Mouse (Mus musculus) ovary, postnatal 14 days (tissue): ENCODE data around the gene Cntn1.

Experiments
- DNase-seq: peaks from one replicate; pipeline ENCODE4 v3.0.0; 2022; ENCODE audit warnings: low spot score

The Cntn1 gene

DNA sequence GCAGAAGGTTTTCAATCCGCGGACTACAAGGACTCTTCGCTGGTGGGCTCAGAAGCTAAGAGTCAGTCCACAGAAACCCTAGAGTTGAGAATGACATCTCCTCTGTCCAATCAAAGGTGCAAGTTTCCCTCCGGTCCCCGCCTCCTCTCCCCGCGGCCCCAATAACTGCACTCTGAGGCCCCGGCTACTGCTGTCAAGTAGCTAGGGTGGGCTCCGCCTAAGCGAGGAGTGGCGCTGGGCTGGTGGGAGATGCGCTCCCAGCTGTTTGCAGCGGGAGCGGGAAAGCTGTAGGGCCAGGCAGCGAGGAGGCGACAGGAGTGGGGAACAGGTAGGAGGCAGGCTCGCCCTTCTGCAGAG lies at the start of gene Cntn1:
TSS of gene Cntn1 (plus strand) at position 170 of the 357 bp plus-strand sequence.
- DNase-seq: peak; percentile 39

DNA sequence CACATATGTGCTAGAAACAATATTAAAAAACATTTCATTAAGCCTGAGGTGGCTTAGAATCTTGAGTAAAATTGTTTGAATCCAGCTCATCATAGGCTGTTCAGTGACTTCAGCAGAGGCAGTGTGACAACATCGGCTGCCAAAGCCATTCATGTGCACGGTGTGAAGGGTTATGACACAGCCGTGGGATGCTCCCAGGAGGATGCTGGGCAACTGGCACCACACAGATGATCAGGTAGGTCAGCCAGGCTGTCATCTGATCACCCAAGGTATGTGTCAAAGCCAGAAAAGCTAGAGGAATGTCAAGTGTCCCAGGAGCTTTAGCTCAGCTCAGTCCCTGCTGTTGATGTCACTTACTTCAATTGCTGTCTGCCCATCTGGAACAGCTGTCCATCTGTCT lies 49.5 kb upstream of the Cntn1 start:
- no peak for DNase-seq

DNA sequence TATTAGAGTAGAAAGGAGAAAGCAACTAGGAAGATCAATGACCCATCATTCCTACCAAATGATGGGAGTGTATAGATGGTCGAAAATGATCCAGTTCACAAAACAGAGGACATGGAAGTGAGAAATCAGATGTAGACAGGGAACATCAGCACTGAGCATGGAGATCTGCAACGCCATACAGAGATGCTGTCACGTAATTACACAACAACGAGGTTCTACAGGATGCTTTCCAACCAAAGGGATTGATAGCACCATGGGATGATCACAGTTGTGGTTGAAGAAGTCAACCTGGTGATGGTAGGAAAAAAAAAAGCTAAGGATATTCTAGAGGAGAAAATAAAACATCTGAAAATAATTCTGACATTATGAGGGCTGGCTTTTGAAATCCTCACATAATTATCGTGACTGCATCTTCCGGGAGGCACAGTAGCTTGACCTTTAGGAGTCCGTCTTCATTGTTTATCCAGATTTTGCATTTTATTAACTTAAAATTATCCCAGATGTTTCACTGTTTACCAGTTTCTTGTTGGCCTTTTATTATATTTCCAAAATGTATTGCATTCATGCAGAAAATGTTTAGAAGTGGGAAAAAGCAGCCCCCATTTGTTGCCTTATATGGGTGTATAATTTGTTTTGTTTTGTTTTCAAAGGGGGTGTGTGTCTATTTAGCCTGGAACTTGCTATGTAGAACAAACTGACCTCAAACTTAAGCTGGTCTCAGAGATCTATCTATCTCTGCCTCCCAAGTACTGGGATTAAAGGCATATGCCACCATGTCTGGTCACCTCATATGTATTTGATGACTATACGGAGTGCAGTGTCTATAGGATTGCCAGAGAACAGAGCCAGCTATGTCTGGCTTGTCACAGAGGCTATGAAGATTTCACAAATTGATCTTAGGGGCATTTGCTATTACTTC lies 38.5 kb upstream of the Cntn1 start:
- no peak for DNase-seq

DNA sequence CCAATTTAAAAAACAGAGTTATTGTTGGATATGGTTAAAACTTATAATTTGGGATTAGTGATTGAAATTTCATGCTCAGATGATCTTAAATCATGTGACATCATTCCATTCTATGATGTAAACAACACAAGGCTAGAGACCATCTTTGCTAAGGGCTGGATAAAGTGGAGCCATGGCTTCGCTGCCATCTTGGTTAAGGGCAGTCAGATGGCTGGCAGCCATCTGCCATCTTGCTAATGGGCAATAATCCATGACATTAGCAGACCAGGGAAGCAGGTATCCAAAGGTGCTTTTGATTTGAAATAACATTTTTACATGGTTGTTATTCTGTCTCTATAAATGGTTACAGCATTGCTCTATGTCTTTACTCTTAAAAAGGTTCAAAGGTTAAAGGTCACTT lies 16.9 kb upstream of the Cntn1 start:
- no peak for DNase-seq

DNA sequence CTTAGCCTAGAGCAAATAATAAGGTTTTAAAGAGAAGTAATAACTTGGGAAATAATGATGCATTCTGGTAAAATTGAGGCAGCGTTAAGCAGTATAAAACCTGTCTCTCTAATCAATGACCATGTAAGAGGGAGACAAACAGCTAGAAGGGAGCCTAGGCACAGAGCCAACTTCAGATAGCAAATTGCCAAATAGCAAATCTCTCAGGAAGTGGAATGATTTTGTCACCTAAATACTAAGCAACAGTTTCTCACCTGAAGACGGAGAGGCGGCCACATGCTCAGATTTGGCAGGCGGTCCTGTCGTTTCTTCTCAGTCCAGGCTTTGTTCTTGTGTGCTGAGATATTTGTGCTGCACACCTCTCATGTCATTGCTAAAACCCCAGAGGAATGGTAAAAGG lies 8.4 kb upstream of the Cntn1 start:
- DNase-seq: no peak

DNA sequence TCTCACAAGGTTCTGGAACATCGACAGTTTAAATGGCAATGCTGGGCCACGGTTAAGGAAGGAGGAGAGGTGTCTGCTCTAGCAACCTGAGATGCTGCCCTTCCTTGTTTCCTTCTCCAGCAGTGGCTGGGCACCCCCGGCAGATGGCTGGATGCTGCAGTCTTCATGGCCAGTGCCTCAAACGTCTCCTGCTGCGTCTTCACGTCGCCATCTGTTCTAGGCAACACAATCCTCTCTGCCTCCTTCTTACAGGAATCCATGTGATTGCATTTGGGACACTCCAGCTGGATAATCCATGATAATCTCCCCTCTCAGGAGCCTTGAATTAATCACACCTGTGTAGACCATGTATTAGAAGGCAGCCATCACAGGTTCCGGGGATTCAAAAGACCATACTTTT lies 4.9 kb upstream of the Cntn1 start:
- DNase-seq: no peak

DNA sequence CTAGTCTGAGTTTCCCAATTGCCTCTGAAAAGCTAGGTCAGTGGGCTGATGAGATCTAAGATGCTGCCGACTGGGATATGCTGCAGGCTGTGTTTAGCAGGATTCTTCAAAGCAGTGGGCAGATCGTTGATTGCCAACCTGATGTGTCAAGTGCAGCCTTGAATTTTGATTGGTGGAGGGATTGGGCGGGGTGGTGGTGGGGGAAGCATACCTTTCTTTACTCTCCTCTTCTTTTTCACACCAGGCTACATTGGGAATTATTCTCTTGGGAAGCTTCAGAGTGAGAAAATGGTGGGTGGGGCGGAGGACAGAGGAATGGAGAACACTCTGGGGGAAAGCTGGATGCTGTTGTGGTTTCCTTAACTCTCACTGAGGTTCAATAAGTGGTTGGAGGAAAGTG lies 2.9 kb upstream of the Cntn1 start:
- no peak for DNase-seq

DNA sequence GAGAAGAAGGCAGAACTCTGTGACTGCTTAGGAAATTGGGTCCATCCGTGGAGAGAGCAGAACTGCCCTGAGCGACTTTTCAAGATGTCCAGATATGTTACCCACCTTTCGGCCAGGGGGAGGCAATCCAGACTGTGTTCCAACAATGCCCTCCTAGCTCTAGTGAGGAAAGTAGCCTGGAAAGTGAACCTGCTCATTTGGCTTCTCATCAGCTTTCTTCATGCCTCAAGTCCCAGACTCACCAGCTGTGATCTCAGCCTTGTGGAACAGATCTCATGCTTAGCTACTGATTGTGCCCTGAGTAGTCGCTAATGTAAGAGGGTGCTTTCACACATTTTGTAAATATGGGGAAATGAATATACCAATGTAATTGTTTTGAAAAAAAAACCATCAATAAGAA lies 2.4 kb upstream of the Cntn1 start:
- no peak for DNase-seq

DNA sequence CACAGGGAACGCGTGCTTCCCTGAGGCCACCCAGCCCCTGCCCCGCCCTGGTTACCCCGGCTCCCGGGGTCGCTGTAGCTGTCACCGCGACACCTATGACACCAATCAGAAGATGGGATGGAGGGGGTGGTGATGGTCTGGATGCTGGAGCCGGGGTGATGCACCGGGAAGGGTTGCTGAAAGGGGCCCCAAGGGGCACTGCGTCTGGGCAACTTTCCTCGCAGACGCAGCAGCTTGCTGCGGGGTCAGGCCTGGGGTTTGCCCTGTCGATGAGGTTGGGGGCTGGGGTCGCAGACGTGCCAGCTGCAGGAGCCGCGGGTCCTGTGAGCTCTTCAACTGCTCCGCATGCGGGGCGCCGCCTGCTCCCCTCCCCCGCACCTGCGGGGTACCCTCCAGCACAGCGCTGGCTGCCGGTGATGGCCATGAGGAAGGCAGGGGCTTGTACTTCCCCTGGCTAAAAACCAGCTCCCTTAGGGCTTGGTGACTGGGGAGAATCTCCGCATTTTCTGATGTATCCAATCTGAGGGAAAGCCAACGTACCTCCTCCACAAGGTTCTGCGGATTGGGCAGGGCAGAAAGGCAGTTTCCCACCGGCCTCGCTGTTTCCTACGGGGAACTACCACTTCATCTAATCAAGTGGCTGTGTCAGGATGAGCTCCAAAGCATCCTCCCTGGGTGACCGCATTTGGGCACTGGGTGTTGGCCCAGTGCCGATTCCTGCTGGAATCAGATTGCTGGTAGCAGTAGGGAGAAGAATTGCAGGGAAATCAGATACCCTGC lies 578 bp downstream of the Cntn1 start:
- peak; percentile 0 for DNase-seq

DNA sequence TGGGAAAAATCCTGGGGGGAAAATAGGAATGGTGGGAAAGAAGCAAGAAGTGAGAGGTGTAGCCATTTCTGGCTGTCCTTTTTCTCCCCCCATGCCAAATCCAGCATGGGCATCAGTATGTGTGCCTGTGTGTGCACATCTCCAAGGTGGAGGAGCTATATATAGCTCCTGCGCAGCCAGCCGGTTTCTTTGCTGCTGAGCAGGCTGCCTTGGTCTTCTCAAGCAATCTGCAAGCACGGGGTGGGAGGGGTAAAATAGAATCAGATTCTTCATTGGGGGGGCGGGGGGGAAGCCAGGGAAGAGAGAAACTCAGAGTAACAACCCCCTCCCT lies 1.1 kb downstream of the Cntn1 start:
- no peak for DNase-seq

DNA sequence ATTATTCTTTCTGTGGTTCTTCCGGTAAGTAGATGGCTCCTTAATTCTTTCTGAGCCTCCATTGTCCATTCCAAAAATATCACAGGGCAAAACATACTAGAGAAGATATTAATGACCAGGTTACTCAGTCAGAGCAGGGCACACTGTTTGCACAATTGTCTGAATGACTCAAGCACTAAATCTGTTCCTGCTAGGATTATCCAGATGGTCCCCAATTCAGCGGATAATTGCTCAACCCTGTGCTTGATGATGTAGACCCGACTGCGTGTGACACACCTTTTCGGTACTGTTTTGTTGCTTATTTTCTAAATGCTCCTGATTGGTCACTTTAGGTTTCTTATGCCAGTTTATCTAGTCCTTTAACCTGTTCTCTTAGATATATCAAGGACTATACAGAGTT lies 6.6 kb downstream of the Cntn1 start:
- no peak for DNase-seq

DNA sequence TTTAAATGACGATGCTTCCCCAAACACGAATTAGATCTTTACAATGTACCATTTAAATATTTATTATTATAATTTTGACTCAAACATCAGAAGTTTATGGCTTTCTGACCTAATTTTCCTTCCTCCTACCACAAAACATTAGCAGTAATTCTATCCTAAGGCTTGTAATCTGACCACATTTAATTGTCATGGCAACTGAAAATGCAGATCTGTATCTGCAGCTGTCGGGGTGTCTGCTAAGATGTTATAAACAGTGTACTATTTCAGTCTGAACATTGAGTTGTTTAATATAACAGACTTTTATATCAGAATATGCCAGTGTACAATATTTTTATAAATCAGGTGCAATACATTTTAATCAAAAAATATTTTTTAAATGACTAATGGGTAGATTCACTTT lies 10.0 kb downstream of the Cntn1 start:
- DNase-seq: no peak

DNA sequence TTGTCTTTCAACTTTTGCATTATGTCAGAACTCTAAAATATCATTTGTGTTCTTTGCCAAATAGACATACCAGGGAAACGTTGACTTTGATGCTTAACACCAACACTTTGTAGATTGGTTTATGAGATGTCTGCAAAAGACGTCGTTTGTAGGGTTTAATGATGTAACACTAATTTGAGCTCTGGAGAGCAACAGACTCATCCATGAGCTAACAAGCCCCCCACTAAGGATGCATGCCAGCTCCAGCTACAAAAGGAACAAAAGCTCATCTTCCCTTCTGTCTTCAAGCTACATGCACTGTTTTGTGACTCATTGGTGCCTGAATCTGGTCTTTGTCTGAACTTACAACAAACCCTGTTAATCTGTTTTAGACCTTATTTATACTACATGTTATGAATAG lies 28.5 kb downstream of the Cntn1 start:
- no peak for DNase-seq

DNA sequence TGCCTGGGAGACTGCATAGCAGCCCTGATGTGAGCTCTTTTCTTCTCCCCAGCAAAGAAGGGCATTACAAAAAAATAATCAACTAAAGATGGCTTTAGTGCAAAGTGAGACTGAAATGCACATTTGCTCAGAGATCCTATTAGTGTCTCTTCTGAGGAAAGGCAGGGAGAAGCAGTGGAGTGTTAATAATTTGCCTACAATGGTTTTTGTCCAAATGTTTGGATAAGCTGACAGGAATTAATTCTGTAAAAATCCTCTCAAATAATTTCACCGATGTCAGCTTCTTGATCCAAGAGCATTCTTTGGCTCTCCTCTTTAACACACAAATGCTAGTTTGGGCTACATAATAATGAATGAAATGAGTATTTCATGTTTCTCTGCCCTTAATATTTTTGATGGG lies 34.9 kb downstream of the Cntn1 start:
- no peak for DNase-seq

DNA sequence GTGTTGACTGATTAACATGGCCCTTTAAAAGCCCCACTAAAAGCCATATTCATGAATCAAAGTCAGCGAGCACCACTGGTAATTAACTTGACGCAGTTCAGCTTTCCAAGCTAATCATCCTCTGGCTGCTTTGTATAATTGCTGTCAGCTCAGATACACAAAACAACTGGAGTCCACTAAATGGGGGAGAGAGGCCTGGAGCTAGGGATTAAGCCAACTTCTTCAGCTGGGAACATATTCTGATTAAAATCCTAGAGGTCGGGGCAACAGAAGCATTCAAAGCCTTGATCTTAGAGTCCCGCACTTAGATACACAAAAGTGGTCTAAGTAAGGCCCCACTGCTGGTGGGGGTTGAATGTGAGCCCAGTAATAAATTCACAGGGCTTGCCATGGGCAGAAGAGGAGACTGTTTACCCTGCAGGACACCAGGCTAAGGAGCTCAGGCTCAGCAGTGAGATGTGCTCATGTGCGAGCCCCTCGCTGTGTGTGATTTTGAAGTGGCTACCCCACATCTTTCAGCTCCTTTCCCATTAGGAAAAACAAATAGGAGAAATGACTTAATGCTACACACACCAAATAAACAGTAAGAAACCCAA lies 36.8 kb downstream of the Cntn1 start:
- no peak for DNase-seq

DNA sequence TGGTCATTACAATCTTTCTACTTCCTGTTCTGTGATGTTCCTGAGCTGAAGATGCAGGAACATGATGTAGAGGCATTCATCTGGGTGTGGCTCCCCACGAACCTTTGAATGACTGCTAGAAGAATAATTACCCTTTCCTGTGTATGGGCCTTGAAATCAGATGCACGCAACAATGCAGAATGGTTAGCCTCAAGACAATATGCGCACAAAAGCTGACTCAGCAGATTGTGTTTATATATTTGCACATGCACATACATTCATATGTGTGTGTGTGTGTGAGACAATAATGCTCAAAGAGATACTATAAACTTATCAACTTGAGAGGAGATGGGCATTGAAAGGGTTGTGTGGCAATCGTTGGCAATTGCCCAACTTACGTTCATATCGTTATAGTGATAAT lies 39.8 kb downstream of the Cntn1 start:
- DNase-seq: no peak

DNA sequence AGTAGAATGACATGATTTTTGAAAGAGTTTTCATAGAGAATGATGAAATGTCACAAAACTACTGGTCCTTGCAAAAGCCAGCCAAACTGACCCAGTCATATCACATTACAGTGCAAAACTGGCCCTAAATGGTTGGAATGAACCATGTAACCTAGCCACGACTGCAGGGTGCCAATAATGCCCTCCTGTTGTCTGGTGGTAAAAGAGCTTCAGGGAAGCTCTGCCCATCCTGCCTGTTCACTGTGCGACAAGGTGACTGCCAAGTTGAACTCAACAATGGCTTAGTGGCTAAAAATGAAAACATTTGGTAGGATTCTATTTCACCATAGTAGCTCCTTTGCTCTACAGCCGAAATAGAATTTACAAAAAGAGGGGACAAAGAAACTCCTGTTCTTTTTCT lies 41.1 kb downstream of the Cntn1 start:
- no peak for DNase-seq

DNA sequence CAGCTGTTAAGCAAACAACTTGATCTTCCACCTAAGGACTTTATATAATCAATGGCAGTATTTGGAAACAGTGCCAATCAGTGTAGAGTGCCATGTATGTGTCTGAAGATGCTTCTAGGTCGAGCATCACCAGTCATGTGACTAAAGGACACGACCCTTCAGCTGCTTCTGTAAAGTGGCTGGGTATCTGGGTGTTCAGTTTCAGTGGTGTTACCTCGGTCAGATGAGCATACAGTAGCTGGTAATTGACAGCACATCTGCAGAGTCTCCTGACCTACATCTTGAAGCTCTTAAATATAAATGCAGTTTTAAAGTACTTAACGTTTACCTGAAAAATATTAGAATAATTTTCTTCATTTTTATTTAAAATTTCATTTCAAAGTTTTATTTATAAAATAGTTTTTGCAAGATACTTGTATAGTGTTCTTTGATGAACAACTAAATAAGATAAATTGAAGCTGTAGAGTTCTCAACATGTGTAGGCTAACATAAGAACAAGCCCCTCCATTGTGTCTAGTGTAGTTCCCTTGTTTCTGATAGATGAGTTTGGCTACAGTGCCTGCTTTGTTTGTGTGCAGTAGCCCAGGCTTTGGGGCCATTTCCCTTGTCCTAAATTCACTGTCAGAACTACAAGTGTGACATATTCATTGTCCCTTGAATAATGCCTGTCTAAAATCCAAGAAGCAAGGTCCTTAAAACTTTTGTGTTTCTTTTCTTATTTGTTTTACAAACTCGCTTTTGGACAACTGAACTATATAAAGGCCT lies 48.6 kb downstream of the Cntn1 start:
- DNase-seq: no peak

DNA sequence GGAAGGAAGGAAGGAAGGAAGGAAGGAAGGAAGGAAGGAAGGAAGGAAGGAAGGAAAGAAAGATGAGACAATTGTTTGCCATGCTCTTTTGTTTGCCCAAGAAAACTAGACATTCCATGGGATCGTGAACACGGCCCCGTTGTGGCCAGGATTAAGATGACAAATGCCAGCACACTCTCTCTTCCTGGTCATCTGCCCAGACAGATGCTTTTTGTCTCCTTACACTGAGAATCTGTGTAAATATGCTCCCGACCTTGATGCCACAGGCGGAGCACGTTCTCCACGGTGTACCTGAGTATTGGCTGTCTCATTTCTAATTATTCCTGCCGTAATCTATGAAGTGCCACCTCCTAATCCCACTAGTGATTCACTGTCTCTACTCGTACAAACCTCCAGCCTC lies 51.0 kb downstream of the Cntn1 start:
- no peak for DNase-seq

DNA sequence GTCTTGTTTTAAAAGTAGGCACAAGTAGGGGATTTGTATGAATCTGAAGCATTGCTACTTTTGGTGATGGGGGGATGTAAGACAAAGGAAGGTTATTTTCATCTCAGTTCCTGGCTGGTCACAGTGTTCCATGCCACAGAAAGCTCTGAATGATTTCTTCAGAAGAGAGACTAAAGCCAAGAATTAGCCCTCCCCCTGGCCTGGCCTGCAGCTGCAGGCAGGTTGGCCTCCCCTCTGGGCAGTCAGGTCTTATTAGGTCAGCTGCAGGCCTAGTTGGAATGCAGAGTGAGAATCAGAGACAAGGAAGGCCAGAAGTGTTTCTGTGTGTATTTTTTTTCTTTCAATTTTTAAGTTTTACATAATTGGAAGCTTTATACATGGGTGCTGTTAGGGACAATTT lies 61.5 kb downstream of the Cntn1 start:
- no peak for DNase-seq

DNA sequence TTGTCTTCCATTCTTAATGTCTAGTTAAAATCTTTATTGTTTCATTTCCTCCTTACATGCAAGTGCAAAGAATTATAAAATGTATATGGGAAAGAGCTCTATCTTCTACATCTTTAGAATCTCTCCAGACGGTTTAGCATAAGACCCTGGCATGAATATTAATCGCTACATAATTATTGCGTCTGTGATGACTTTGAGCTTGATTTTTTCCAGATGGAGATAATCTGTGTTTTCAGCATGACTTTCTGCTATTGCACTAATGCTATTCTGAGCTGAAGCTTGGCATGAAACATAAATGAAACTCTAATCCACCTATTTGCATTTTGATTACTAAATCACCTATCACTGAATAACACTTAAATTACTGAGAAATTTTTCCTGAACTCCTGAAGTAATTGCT lies 82.0 kb downstream of the Cntn1 start:
- no peak for DNase-seq

DNA sequence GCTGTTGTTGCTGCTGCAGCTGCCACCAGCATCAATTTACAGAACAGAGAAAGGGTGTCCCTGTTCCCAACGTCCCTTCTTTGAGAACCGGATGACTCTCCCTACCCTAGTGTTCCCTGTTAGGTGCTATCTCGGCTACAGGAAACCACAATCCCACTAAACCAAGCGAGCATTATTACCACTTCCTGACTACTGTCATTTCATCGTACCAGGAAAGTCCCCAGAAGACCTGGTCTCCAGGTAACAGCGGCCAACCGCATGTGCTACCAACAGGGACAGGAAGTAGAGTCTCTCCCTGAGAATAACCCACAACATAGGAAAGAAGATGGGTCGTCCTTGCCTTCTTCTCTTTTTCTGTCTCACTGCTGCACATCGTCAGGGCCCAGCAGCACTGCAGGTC lies 83.3 kb downstream of the Cntn1 start:
- DNase-seq: no peak

DNA sequence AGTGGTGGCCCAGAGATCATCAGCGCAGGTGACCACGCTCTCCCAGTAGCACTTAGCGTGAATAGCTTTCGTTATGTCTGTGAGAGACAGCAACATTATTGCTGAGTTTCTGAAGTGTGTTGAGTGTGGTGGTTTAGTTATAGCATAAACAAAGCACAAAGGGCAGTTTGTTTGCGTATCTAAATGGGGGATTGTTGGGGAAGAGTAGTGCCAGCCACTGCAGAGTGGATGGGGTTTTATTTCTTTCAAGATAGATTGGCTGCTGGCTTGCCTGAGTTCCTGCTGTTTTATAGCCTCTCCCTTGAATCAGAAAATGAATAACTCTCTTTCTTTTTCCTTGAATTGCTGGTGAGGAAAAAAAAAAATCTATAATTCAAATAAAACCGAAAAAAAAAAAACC lies 86.1 kb downstream of the Cntn1 start:
- DNase-seq: no peak
